9 mouse cellular contexts compared by ENCODE assay signal in the genomic region with DNA sequence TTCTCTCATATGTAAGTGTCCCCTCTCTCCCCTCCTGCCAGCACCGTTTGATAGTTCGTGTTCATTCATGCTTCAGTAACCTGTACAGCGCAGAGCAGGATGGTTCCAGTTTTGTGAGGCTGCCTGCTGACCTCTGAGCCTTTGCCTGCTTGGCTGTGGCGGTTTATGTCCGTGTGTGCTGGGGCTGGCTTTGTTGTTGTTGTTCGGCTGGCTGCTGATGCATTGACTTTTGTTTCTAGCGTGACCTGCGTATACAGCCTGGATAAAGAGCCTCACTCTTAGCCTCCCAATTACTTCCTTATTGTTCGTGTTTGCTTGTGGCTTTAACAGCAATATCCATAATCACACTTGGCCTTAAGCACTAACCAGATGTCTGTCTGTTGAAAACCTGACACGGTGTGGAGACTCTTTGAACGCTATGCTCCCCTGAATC. TPM values are rescaled to one million over a fixed set of nuclear protein-coding genes. Genes with fewer than 3 reads are reported as not detected.
A peak's percentile ranks its signal among the peaks of the same experiment; 100 is the strongest.
DNase-seq lines count a peak whose midpoint lies in the region; ATAC-seq lines count a peak whose summit lies in the region.
"Had no signal": no experiment of that assay in that cellular context is flagged by ENCODE, and none has a peak within 500 bp of the region (broad histone marks: within the 10 kb centered on the region; RNA-seq: fewer than 3 reads in every experiment).

No protein-coding gene starts in this region.

- H3K27ac ChIP-seq in hindbrain, embryonic 14.5 days, result peak overlapping the region; percentile 69
- peak overlapping the region; percentile 61 for H3K27ac ChIP-seq in midbrain, embryonic 12.5 days (replicated peaks)

- H3K4me2 ChIP-seq in hindbrain, embryonic 14.5 days (replicated peaks), result peak overlapping the region; percentile 45
- H3K4me2 ChIP-seq in midbrain, embryonic 12.5 days (replicated peaks), result peak overlapping the region; percentile 19

- no peaks in the 10 kb centered on the region for H3K9me3 ChIP-seq in hindbrain, embryonic 14.5 days (ENCODE audit: control insufficient read depth, low read length)
- H3K9me3 ChIP-seq in midbrain, embryonic 12.5 days, result no peaks in the 10 kb centered on the region

- no peaks in the 10 kb centered on the region for H3K36me3 ChIP-seq in hindbrain, embryonic 14.5 days (replicated peaks; ENCODE audit: control insufficient read depth, insufficient read depth)
- H3K36me3 ChIP-seq in midbrain, embryonic 12.5 days, result no peaks in the 10 kb centered on the region; the same call in 1 of the 2 replicates

- peak; percentile 75; the same call in 1 of the 2 replicates for ATAC-seq in hindbrain, embryonic 14.5 days (ENCODE audit: low FRiP score)
- peak; percentile 66 for ATAC-seq in midbrain, embryonic 12.5 days (ENCODE audit: low FRiP score, low read depth)
- ATAC-seq in erythroblast, adult 5-6 weeks (replicated peaks; ENCODE audit: low FRiP score, poor library complexity, severe bottlenecking), result no peak
- no peak for ATAC-seq in activated CD4-positive, CD25-positive, alpha-beta regulatory T cell, adult 4 months

- peak overlapping the region; percentile 40; the same call in 1 of the 2 replicates for H3K9ac ChIP-seq in hindbrain, embryonic 14.5 days
- 0 out of 2 replicates have a peak overlapping the region, but pooled peaks have one; percentile 25 for H3K9ac ChIP-seq in midbrain, embryonic 12.5 days (replicated peaks)

- DNase-seq in R1 (ENCODE audit: low read depth, low spot score), result peak; percentile 54
- peak; percentile 28 to 30 for DNase-seq in cerebellum, postnatal 36 days
- no peak for DNase-seq in hindbrain, embryonic 14.5 days (ENCODE audit: low spot score)
- DNase-seq in spleen, postnatal 4 days (ENCODE audit: low spot score in 2 of 2), result no peak
- DNase-seq in right cerebral cortex, postnatal 14 days, result no peak

- H3K27me3 ChIP-seq in hindbrain, embryonic 14.5 days (ENCODE audit: control insufficient read depth, insufficient read depth, low read length), result no peaks in the 10 kb centered on the region
- H3K27me3 ChIP-seq in midbrain, embryonic 12.5 days, result no peaks in the 10 kb centered on the region

- peaks cover 12% of the 10 kb centered on the region for H3K4me1 ChIP-seq in hindbrain, embryonic 14.5 days (replicated peaks; ENCODE audit: control insufficient read depth, insufficient read depth, low read length)
- H3K4me1 ChIP-seq in midbrain, embryonic 12.5 days, result peaks cover 13% of the 10 kb centered on the region

- peak overlapping the region; percentile 9; the same call in 1 of the 2 replicates for H3K4me3 ChIP-seq in hindbrain, embryonic 14.5 days (replicated peaks; ENCODE audit: low read length)
- H3K4me3 ChIP-seq in midbrain, embryonic 12.5 days, result no peak overlapping the region

- WGBS in hindbrain, embryonic 14.5 days, result 10% methylated on average over 11 of the region's 11 CpGs
- 23% methylated on average over 11 of the region's 11 CpGs for WGBS in midbrain, embryonic 12.5 days

RNA-seq across cellular contexts. Expression of a gene that starts 35.0 kb away (rescaled TPM):
- 35.3 and 36.7 TPM in 2 replicates for polyA plus RNA-seq in hindbrain, embryonic 14.5 days (2014; fragmentation: Nextera tagmentation; extraction: Ambion mirVana)
- polyA plus RNA-seq in midbrain, embryonic 12.5 days (2016; fragmentation: Nextera tagmentation; extraction: Ambion mirVana), result 36.1 and 42.2 TPM in 2 replicates
- 5.6 and 14.0 TPM in 2 replicates for total RNA-seq in erythroblast, adult 5-6 weeks (2015; ENCODE audit: low replicate concordance)
- 3.5 and 5.3 TPM in 2 replicates for total RNA-seq in erythroblast, adult 5-6 weeks (2017; ENCODE audit: low replicate concordance)
- polyA plus RNA-seq in activated CD4-positive, CD25-positive, alpha-beta regulatory T cell, adult 4 months (2017; shearing (Covaris generic)), result 10 to 100 TPM; 44.3 to 71.5 TPM

RNA-seq across cellular contexts. Expression of a gene that starts 53.2 kb away (rescaled TPM):
- 85.7 and 98.4 TPM in 2 replicates for polyA plus RNA-seq in hindbrain, embryonic 14.5 days (2014; fragmentation: Nextera tagmentation; extraction: Ambion mirVana)
- 62.9 and 66.2 TPM in 2 replicates for polyA plus RNA-seq in midbrain, embryonic 12.5 days (2016; fragmentation: Nextera tagmentation; extraction: Ambion mirVana)
- not detected in 2 replicates for total RNA-seq in erythroblast, adult 5-6 weeks (2015; ENCODE audit: low replicate concordance)
- not detected in 2 replicates for total RNA-seq in erythroblast, adult 5-6 weeks (2017; ENCODE audit: low replicate concordance)
- under 1 TPM; 0.20 to 0.65 TPM for polyA plus RNA-seq in activated CD4-positive, CD25-positive, alpha-beta regulatory T cell, adult 4 months (2017; shearing (Covaris generic))
- total RNA-seq: MEL had no signal

Comparison
In these comparisons a context has a peak if more than half of its experiments do, and no peak if none do; other contexts are left out.
1. DNase-seq: peak in R1 (single experiment) and cerebellum, postnatal 36 days (2 of 2); none in hindbrain, embryonic 14.5 days (single experiment), spleen, postnatal 4 days (0 of 2) and right cerebral cortex, postnatal 14 days (single experiment).
2. ATAC-seq: peak in hindbrain, embryonic 14.5 days (single experiment) and midbrain, embryonic 12.5 days (single experiment); none in erythroblast, adult 5-6 weeks (single experiment) and activated CD4-positive, CD25-positive, alpha-beta regulatory T cell, adult 4 months (single experiment).
3. RNA of a gene that starts 53.2 kb away (polyA plus RNA-seq): 85.7 to 98.4 TPM in hindbrain, embryonic 14.5 days and 62.9 to 66.2 TPM in midbrain, embryonic 12.5 days; 0.20 to 0.65 TPM in activated CD4-positive, CD25-positive, alpha-beta regulatory T cell, adult 4 months; every median in the first group is over 10 times any median in the second.